Comparison of ENCODE assay signal across 15 mouse cellular contexts in the genomic region with DNA sequence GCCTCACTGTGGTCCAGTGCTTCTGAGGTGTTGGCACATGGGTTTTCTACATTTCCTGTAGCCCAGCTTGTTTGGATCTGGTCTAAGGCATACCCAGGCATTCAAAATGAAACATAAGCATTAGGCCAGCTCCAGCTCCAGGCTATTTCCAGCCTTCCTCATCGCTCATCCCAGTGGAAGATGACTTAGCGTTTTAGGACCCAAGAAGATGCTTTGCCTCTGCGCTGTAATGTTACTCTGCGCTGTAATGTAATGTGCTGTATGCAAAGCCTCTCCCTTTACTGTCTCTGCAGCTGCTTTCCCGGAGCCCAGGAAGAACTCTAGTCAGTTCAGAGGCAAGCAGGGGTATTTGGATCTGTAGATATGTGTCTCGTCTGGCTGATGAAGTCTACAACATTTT. TPM values are rescaled to one million over a fixed set of nuclear protein-coding genes. Genes with fewer than 3 reads are reported as not detected.
DNase-seq lines count a peak whose midpoint lies in the region; ATAC-seq and TF ChIP-seq lines count a peak whose summit lies in the region.
"Had no signal": no experiment of that assay in that cellular context is flagged by ENCODE, and none has a peak within 500 bp of the region (broad histone marks: within the 10 kb centered on the region; RNA-seq: fewer than 3 reads in every experiment).

No protein-coding gene starts in this region.

- peak overlapping the region; percentile 51 for H3K27ac ChIP-seq in forebrain, embryonic 12.5 days
- no peak overlapping the region for H3K27ac ChIP-seq in forebrain, embryonic 16.5 days (ENCODE audit: low read length)
- H3K27ac ChIP-seq in gastrocnemius, adult 2 months: 0 out of 2 replicates have a peak overlapping the region, but pooled peaks have one; percentile 31
- peak overlapping the region; percentile 43; the same call in 1 of the 2 replicates for H3K27ac ChIP-seq in layer of hippocampus, adult 2 months
- H3K27ac ChIP-seq in midbrain, embryonic 10.5 days (replicated peaks): 0 out of 2 replicates have a peak overlapping the region, but pooled peaks have one; percentile 58
- H3K27ac ChIP-seq in midbrain, embryonic 15.5 days: no peak overlapping the region
- H3K27ac ChIP-seq: embryonic facial prominence, embryonic 12.5 days; hindbrain, embryonic 15.5 days had no signal

- H3K9me3 ChIP-seq in forebrain, embryonic 12.5 days: no peaks in the 10 kb centered on the region
- no peaks in the 10 kb centered on the region for H3K9me3 ChIP-seq in forebrain, embryonic 16.5 days (ENCODE audit: control insufficient read depth, low read length)
- H3K9me3 ChIP-seq in midbrain, embryonic 10.5 days (replicated peaks): no peaks in the 10 kb centered on the region
- no peaks in the 10 kb centered on the region for H3K9me3 ChIP-seq in midbrain, embryonic 15.5 days
- H3K9me3 ChIP-seq: embryonic facial prominence, embryonic 12.5 days; heart, embryonic 12.5 days; hindbrain, embryonic 10.5 days; hindbrain, embryonic 15.5 days had no signal

- ATAC-seq in forebrain, embryonic 12.5 days (ENCODE audit: low FRiP score): no peak
- ATAC-seq in forebrain, embryonic 16.5 days: no peak
- ATAC-seq in midbrain, embryonic 15.5 days (replicated peaks): no peak

- no peaks in the 10 kb centered on the region for H3K27me3 ChIP-seq in forebrain, embryonic 12.5 days
- no peaks in the 10 kb centered on the region for H3K27me3 ChIP-seq in forebrain, embryonic 16.5 days (replicated peaks; ENCODE audit: control insufficient read depth, insufficient read depth, low read length)
- H3K27me3 ChIP-seq in midbrain, embryonic 10.5 days (ENCODE audit: low read depth, poor library complexity, severe bottlenecking): no peaks in the 10 kb centered on the region
- no peaks in the 10 kb centered on the region for H3K27me3 ChIP-seq in midbrain, embryonic 15.5 days (replicated peaks)
- H3K27me3 ChIP-seq: embryonic facial prominence, embryonic 12.5 days; heart, embryonic 12.5 days; hindbrain, embryonic 15.5 days had no signal

- DNase-seq in gastrocnemius, adult 2 months: no peak
- DNase-seq in gastrocnemius, adult 18-20 months (ENCODE audit: low spot score): no peak
- DNase-seq in layer of hippocampus, adult 2 months (ENCODE audit: low spot score in 2 of 2): no peak
- no peak for DNase-seq in layer of hippocampus, adult 11-12 months (ENCODE audit: low spot score)
- DNase-seq in midbrain, embryonic 10.5 days (ENCODE audit: low spot score): no peak

- H3K36me3 ChIP-seq in forebrain, embryonic 12.5 days (replicated peaks): peaks cover 76% of the 10 kb centered on the region
- H3K36me3 ChIP-seq in forebrain, embryonic 16.5 days (ENCODE audit: control insufficient read depth, insufficient read depth): peaks cover 15% of the 10 kb centered on the region
- H3K36me3 ChIP-seq in midbrain, embryonic 10.5 days: peaks cover 91% of the 10 kb centered on the region
- peaks cover 26% of the 10 kb centered on the region for H3K36me3 ChIP-seq in midbrain, embryonic 15.5 days (replicated peaks)

- intact Hi-C loops in gastrocnemius, adult 2 months (cut with DNase I): loop anchor here (2.0 kb wide), 1 partner anchor 79 kb away; a partner anchor contains a TSS

- H3K4me2 ChIP-seq in forebrain, embryonic 12.5 days: no peak overlapping the region
- H3K4me2 ChIP-seq in forebrain, embryonic 16.5 days (ENCODE audit: low read length): no peak overlapping the region
- H3K4me2 ChIP-seq in midbrain, embryonic 15.5 days: no peak overlapping the region
- H3K4me2 ChIP-seq: embryonic facial prominence, embryonic 12.5 days; heart, embryonic 12.5 days; hindbrain, embryonic 15.5 days had no signal

- TF ChIP-seq CTCF in gastrocnemius, adult 2 months (IDR thresholded peaks at IDR 0.05): no peak
- no peak for TF ChIP-seq CTCF in layer of hippocampus, adult 2 months (conservative IDR thresholded peaks at IDR 0.05)

- 91% methylated on average over 6 of the region's 6 CpGs for WGBS in forebrain, embryonic 12.5 days
- 87% methylated on average over 6 of the region's 6 CpGs for WGBS in forebrain, embryonic 16.5 days
- WGBS in midbrain, embryonic 10.5 days: 95% methylated on average over 6 of the region's 6 CpGs
- WGBS in midbrain, embryonic 15.5 days: 89% methylated on average over 6 of the region's 6 CpGs

- H3K4me3 ChIP-seq in forebrain, embryonic 12.5 days (replicated peaks): no peak overlapping the region
- H3K4me3 ChIP-seq in forebrain, embryonic 16.5 days (replicated peaks; ENCODE audit: low read length): no peak overlapping the region
- no peak overlapping the region for H3K4me3 ChIP-seq in gastrocnemius, adult 2 months
- no peak overlapping the region for H3K4me3 ChIP-seq in layer of hippocampus, adult 2 months
- no peak overlapping the region for H3K4me3 ChIP-seq in midbrain, embryonic 10.5 days
- no peak overlapping the region for H3K4me3 ChIP-seq in midbrain, embryonic 15.5 days
- H3K4me3 ChIP-seq: embryonic facial prominence, embryonic 12.5 days; heart, embryonic 12.5 days; hindbrain, embryonic 10.5 days; hindbrain, embryonic 15.5 days had no signal

- H3K4me1 ChIP-seq in forebrain, embryonic 12.5 days: peaks cover 3% of the 10 kb centered on the region
- H3K4me1 ChIP-seq in forebrain, embryonic 16.5 days (replicated peaks; ENCODE audit: control insufficient read depth, insufficient read depth, low read length): peaks cover 8% of the 10 kb centered on the region
- H3K4me1 ChIP-seq in midbrain, embryonic 10.5 days: peaks cover 3% of the 10 kb centered on the region; the same call in 1 of the 2 replicates
- H3K4me1 ChIP-seq in midbrain, embryonic 15.5 days: no peaks in the 10 kb centered on the region
- H3K4me1 ChIP-seq: embryonic facial prominence, embryonic 12.5 days; hindbrain, embryonic 15.5 days had no signal

- no peak overlapping the region for H3K9ac ChIP-seq in forebrain, embryonic 12.5 days
- H3K9ac ChIP-seq in forebrain, embryonic 16.5 days (replicated peaks; ENCODE audit: low read depth, low read length): no peak overlapping the region
- no peak overlapping the region for H3K9ac ChIP-seq in midbrain, embryonic 15.5 days
- H3K9ac ChIP-seq: embryonic facial prominence, embryonic 12.5 days; heart, embryonic 12.5 days; hindbrain, embryonic 15.5 days had no signal

RNA-seq across cellular contexts. Expression of a gene that starts 12.4 kb away (rescaled TPM):
- 75.4 and 80.1 TPM in 2 replicates for polyA plus RNA-seq in forebrain, embryonic 12.5 days (2016; fragmentation: Nextera tagmentation; extraction: Ambion mirVana)
- polyA plus RNA-seq in forebrain, embryonic 16.5 days (2015; fragmentation: Nextera tagmentation; extraction: Ambion mirVana): 87.6 and 92.1 TPM in 2 replicates
- total RNA-seq in gastrocnemius, adult 2 months (2021): 1 to 10 TPM; 3.5 to 4.1 TPM
- total RNA-seq in gastrocnemius, adult 18-20 months (2021): 1 to 10 TPM; 4.4 to 4.7 TPM
- 10 to 100 TPM; 20.6 to 23.3 TPM for total RNA-seq in layer of hippocampus, adult 2 months (2021)
- polyA plus RNA-seq in midbrain, embryonic 10.5 days (2016; fragmentation: Nextera tagmentation; extraction: Ambion mirVana): 66.9 and 74.4 TPM in 2 replicates
- 58.3 and 60.2 TPM in 2 replicates for polyA plus RNA-seq in midbrain, embryonic 15.5 days (2015; fragmentation: Nextera tagmentation; extraction: Ambion mirVana)

RNA-seq across cellular contexts. Expression of a gene that starts 12.6 kb away (rescaled TPM):
- 0.22 and 0.32 TPM in 2 replicates for polyA plus RNA-seq in forebrain, embryonic 12.5 days (2016; fragmentation: Nextera tagmentation; extraction: Ambion mirVana)
- polyA plus RNA-seq in forebrain, embryonic 16.5 days (2015; fragmentation: Nextera tagmentation; extraction: Ambion mirVana): 0.17 and 0.18 TPM in 2 replicates
- total RNA-seq in gastrocnemius, adult 2 months (2021): under 1 TPM in 1 of 2 experiments, not detected in 1; 0.13 TPM
- total RNA-seq in gastrocnemius, adult 18-20 months (2021): not detected
- total RNA-seq in layer of hippocampus, adult 2 months (2021): under 1 TPM; 0.29 to 0.41 TPM
- 0.15 and 0.48 TPM in 2 replicates for polyA plus RNA-seq in midbrain, embryonic 10.5 days (2016; fragmentation: Nextera tagmentation; extraction: Ambion mirVana)
- 0.27 and 0.39 TPM in 2 replicates for polyA plus RNA-seq in midbrain, embryonic 15.5 days (2015; fragmentation: Nextera tagmentation; extraction: Ambion mirVana)
- total RNA-seq: gastrocnemius, adult 8-10 months; heart, adult 8-10 months; heart, postnatal 25 days had no signal

RNA-seq across cellular contexts. Expression of a gene that starts 43.2 kb away (rescaled TPM):
- polyA plus RNA-seq in forebrain, embryonic 12.5 days (2016; fragmentation: Nextera tagmentation; extraction: Ambion mirVana): 12.6 and 13.5 TPM in 2 replicates
- polyA plus RNA-seq in forebrain, embryonic 16.5 days (2015; fragmentation: Nextera tagmentation; extraction: Ambion mirVana): 3.5 and 3.6 TPM in 2 replicates
- total RNA-seq in gastrocnemius, adult 2 months (2021): 10 to 100 TPM in 1 of 2 experiments, 1 to 10 TPM in 1; 9.2 to 11.3 TPM
- 10 to 100 TPM in 1 of 2 experiments, 1 to 10 TPM in 1; 8.8 to 11.5 TPM for total RNA-seq in gastrocnemius, adult 18-20 months (2021)
- total RNA-seq in layer of hippocampus, adult 2 months (2021): 10 to 100 TPM; 28.4 to 34.7 TPM
- polyA plus RNA-seq in midbrain, embryonic 10.5 days (2016; fragmentation: Nextera tagmentation; extraction: Ambion mirVana): 10.4 and 14.8 TPM in 2 replicates
- 2.5 and 2.8 TPM in 2 replicates for polyA plus RNA-seq in midbrain, embryonic 15.5 days (2015; fragmentation: Nextera tagmentation; extraction: Ambion mirVana)

Comparison
In these comparisons a context has a peak if more than half of its experiments do, and no peak if none do; other contexts are left out.
1. H3K27ac ChIP-seq: peak in forebrain, embryonic 12.5 days (single experiment), gastrocnemius, adult 2 months (single experiment), layer of hippocampus, adult 2 months (single experiment) and midbrain, embryonic 10.5 days (single experiment); none in forebrain, embryonic 16.5 days (single experiment) and midbrain, embryonic 15.5 days (single experiment).